Mouse (Mus musculus) forebrain, embryonic 15.5 days (tissue): ENCODE measurements around the gene Plcb1. TPM values are rescaled to one million over a fixed set of nuclear protein-coding genes. Genes with fewer than 3 reads are reported as not detected.

ENCODE experiments used
- ATAC-seq: fragments of 200-750 bp; cut with Nextera tagmentation; replicated peaks from 2 replicates; pipeline ENCODE4 v1.8.0; 2017; ENCODE audit warnings: mild to moderate bottlenecking, moderate TSS enrichment, moderate library complexity
- H3K27ac ChIP-seq: fragments of 300-500 bp; sonication (generic); replicated peaks from 2 replicates; pipeline ENCODE4 v1.5.1; 2015; ENCODE audit warnings: mild to moderate bottlenecking, inconsistent platforms
- H3K27me3 ChIP-seq: fragments of 300-500 bp; sonication (generic); 2 replicates; pipeline ENCODE4 v1.6.1; 2015; ENCODE audit warnings: inconsistent platforms
- H3K36me3 ChIP-seq: fragments of 300-500 bp; sonication (generic); 2 replicates; pipeline ENCODE4 v1.6.1; 2015; ENCODE audit warnings: mild to moderate bottlenecking, inconsistent platforms
- H3K4me1 ChIP-seq: fragments of 300-500 bp; sonication (generic); 2 replicates; pipeline ENCODE4 v1.6.1; 2015; ENCODE audit warnings: inconsistent platforms
- H3K4me2 ChIP-seq: fragments of 300-500 bp; sonication (generic); replicated peaks from 2 replicates; pipeline ENCODE4 v1.6.1; 2015; ENCODE audit warnings: mild to moderate bottlenecking, inconsistent platforms
- H3K4me3 ChIP-seq: fragments of 300-500 bp; sonication (generic); 2 replicates; pipeline ENCODE4 v1.5.1; 2015; ENCODE audit warnings: mild to moderate bottlenecking, inconsistent platforms
- H3K9ac ChIP-seq: fragments of 300-500 bp; sonication (generic); replicated peaks from 2 replicates; pipeline ENCODE4 v1.6.1; 2015; ENCODE audit warnings: mild to moderate bottlenecking, inconsistent platforms
- H3K9me3 ChIP-seq: fragments of 300-500 bp; sonication (generic); 2 replicates; pipeline ENCODE4 v1.6.1; 2016; ENCODE audit warnings: inconsistent platforms
- WGBS: fragments of 180-500 bp; shearing (Covaris S2); methylation state at CpG from one replicate; pipeline ENCODE4 v1.1.7; 2015; ENCODE audit warnings: mixed read lengths; 5-methylcytosine and 5-hydroxymethylcytosine counted together
- polyA plus RNA-seq: library from polyadenylated mRNA; unstranded; fragments of >200 nt; fragmentation: Nextera tagmentation; extraction: Ambion mirVana; gene quantifications from 2 replicates; pipeline ENCODE4 v1.2.1, GENCODE M21; 2015

The Plcb1 gene
- polyA plus RNA-seq, 1 experiment from 2014 or later: 45.8 TPM

- 90% methylated on average over 3 of the region's 3 CpGs for WGBS
These were observed 415.0 kb downstream of the Plcb1 start for GRCm38 (mm10) chr2:135200830-135201229.

GRCm38 (mm10) chr2:135202390-135202789, 416.5 kb downstream of the Plcb1 start:
- Histone ChIP-seq H3K4me3 (no peak overlapping the region), H3K36me3 (no peaks in the 10 kb centered on the region), H3K9ac (no peak overlapping the region), H3K27ac (0 out of 2 replicates have a peak overlapping the region, but pooled peaks have one; percentile 37), H3K9me3 (no peaks in the 10 kb centered on the region), H3K27me3 (no peaks in the 10 kb centered on the region), H3K4me2 (no peak overlapping the region), H3K4me1 (no peaks in the 10 kb centered on the region)
- 75% methylated on average over 4 of the region's 4 CpGs for WGBS
- no peak for ATAC-seq

More at GRCm38 (mm10) chr2:135200830-135201229, 415.0 kb downstream of the Plcb1 start:
- Histone ChIP-seq H3K4me3 (no peak overlapping the region), H3K27me3 (no peaks in the 10 kb centered on the region), H3K9me3 (no peaks in the 10 kb centered on the region), H3K27ac (no peak overlapping the region), H3K4me2 (no peak overlapping the region), H3K4me1 (no peaks in the 10 kb centered on the region), H3K36me3 (no peaks in the 10 kb centered on the region), H3K9ac (no peak overlapping the region)
- ATAC-seq: no peak

GRCm38 (mm10) chr2:135204141-135205120, 418.6 kb downstream of the Plcb1 start:
- H3K4me1 ChIP-seq: no peaks in the 10 kb centered on the region
- H3K27ac ChIP-seq: no peak overlapping the region
- no peak overlapping the region for H3K4me3 ChIP-seq
- no peaks in the 10 kb centered on the region for H3K27me3 ChIP-seq
- H3K9ac ChIP-seq: no peak overlapping the region
- H3K36me3 ChIP-seq: no peaks in the 10 kb centered on the region
- 80% methylated on average over 11 of the region's 11 CpGs for WGBS
- no peaks in the 10 kb centered on the region for H3K9me3 ChIP-seq
- ATAC-seq: no peak
- H3K4me2 ChIP-seq: no peak overlapping the region

- no peak overlapping the region for H3K9ac ChIP-seq
- H3K4me1 ChIP-seq: no peaks in the 10 kb centered on the region
- H3K36me3 ChIP-seq: no peaks in the 10 kb centered on the region
- WGBS: 93% methylated on average over 1 of the region's 1 CpGs
- H3K27me3 ChIP-seq: no peaks in the 10 kb centered on the region
- H3K27ac ChIP-seq: no peak overlapping the region
- H3K9me3 ChIP-seq: no peaks in the 10 kb centered on the region
- no peak overlapping the region for H3K4me3 ChIP-seq
- H3K4me2 ChIP-seq: no peak overlapping the region
- ATAC-seq: no peak
These were observed 423.0 kb downstream of the Plcb1 start for GRCm38 (mm10) chr2:135208890-135209289.

- H3K4me2 ChIP-seq: no peak overlapping the region
- no peak overlapping the region for H3K9ac ChIP-seq
- H3K4me1 ChIP-seq: no peaks in the 10 kb centered on the region
- WGBS: 66% methylated on average over 4 of the region's 4 CpGs
- no peaks in the 10 kb centered on the region for H3K9me3 ChIP-seq
- H3K36me3 ChIP-seq: no peaks in the 10 kb centered on the region
- no peak overlapping the region for H3K4me3 ChIP-seq
- ATAC-seq: no peak
- H3K27ac ChIP-seq: no peak overlapping the region
- H3K27me3 ChIP-seq: no peaks in the 10 kb centered on the region
These were observed 429.0 kb downstream of the Plcb1 start for GRCm38 (mm10) chr2:135214746-135215448.

GRCm38 (mm10) chr2:135219406-135219805, 433.5 kb downstream of the Plcb1 start:
- H3K4me2 ChIP-seq: no peak overlapping the region
- H3K36me3 ChIP-seq: no peaks in the 10 kb centered on the region
- no peak overlapping the region for H3K27ac ChIP-seq
- no peak overlapping the region for H3K4me3 ChIP-seq
- H3K27me3 ChIP-seq: no peaks in the 10 kb centered on the region
- 85% methylated on average over 3 of the region's 3 CpGs for WGBS
- H3K9ac ChIP-seq: no peak overlapping the region
- no peak for ATAC-seq
- H3K9me3 ChIP-seq: no peaks in the 10 kb centered on the region
- no peaks in the 10 kb centered on the region for H3K4me1 ChIP-seq

GRCm38 (mm10) chr2:135225604-135226025, 439.7 kb downstream of the Plcb1 start:
- H3K27me3 ChIP-seq: no peaks in the 10 kb centered on the region
- no peaks in the 10 kb centered on the region for H3K36me3 ChIP-seq
- no peak overlapping the region for H3K9ac ChIP-seq
- no peaks in the 10 kb centered on the region for H3K4me1 ChIP-seq
- ATAC-seq: no peak
- H3K4me2 ChIP-seq: no peak overlapping the region
- 51% methylated on average over 3 of the region's 3 CpGs for WGBS
- no peak overlapping the region for H3K4me3 ChIP-seq
- H3K27ac ChIP-seq: no peak overlapping the region
- H3K9me3 ChIP-seq: no peaks in the 10 kb centered on the region

GRCm38 (mm10) chr2:135230262-135230661, 444.4 kb downstream of the Plcb1 start:
- H3K27me3 ChIP-seq: no peaks in the 10 kb centered on the region
- H3K36me3 ChIP-seq: no peaks in the 10 kb centered on the region
- H3K4me1 ChIP-seq: no peaks in the 10 kb centered on the region
- H3K4me2 ChIP-seq: no peak overlapping the region
- no peak for ATAC-seq
- H3K4me3 ChIP-seq: no peak overlapping the region
- WGBS: 86% methylated on average over 3 of the region's 3 CpGs
- no peak overlapping the region for H3K27ac ChIP-seq
- H3K9me3 ChIP-seq: no peaks in the 10 kb centered on the region
- H3K9ac ChIP-seq: no peak overlapping the region

GRCm38 (mm10) chr2:135242662-135243316, 456.9 kb downstream of the Plcb1 start:
- Histone ChIP-seq H3K4me2 (no peak overlapping the region), H3K4me3 (no peak overlapping the region), H3K27ac (no peak overlapping the region), H3K9ac (no peak overlapping the region), H3K36me3 (no peaks in the 10 kb centered on the region), H3K27me3 (no peaks in the 10 kb centered on the region), H3K4me1 (no peaks in the 10 kb centered on the region), H3K9me3 (no peaks in the 10 kb centered on the region)
- ATAC-seq: no peak
- 93% methylated on average over 1 of the region's 1 CpGs for WGBS

GRCm38 (mm10) chr2:135243764-135244163, 457.9 kb downstream of the Plcb1 start:
- Histone ChIP-seq H3K4me3 (no peak overlapping the region), H3K27me3 (no peaks in the 10 kb centered on the region), H3K9ac (no peak overlapping the region), H3K4me1 (no peaks in the 10 kb centered on the region), H3K27ac (no peak overlapping the region), H3K9me3 (no peaks in the 10 kb centered on the region), H3K36me3 (no peaks in the 10 kb centered on the region), H3K4me2 (no peak overlapping the region)
- WGBS: 66% methylated on average over 4 of the region's 4 CpGs
- no peak for ATAC-seq

- H3K9me3 ChIP-seq: no peaks in the 10 kb centered on the region
- no peak overlapping the region for H3K4me2 ChIP-seq
- no peaks in the 10 kb centered on the region for H3K4me1 ChIP-seq
- WGBS: 88% methylated on average over 2 of the region's 2 CpGs
- H3K36me3 ChIP-seq: no peaks in the 10 kb centered on the region
- no peaks in the 10 kb centered on the region for H3K27me3 ChIP-seq
- no peak overlapping the region for H3K27ac ChIP-seq
- H3K4me3 ChIP-seq: no peak overlapping the region
- H3K9ac ChIP-seq: no peak overlapping the region
- ATAC-seq: no peak
These were observed 464.1 kb downstream of the Plcb1 start for GRCm38 (mm10) chr2:135249925-135250324.

GRCm38 (mm10) chr2:135251821-135252315, 466.0 kb downstream of the Plcb1 start:
- Histone ChIP-seq H3K36me3 (no peaks in the 10 kb centered on the region), H3K4me1 (no peaks in the 10 kb centered on the region), H3K9ac (no peak overlapping the region), H3K9me3 (no peaks in the 10 kb centered on the region), H3K4me2 (no peak overlapping the region), H3K27me3 (no peaks in the 10 kb centered on the region), H3K4me3 (no peak overlapping the region), H3K27ac (no peak overlapping the region)
- no peak for ATAC-seq
- 95% methylated on average over 3 of the region's 3 CpGs for WGBS
